Mouse (Mus musculus): Measurements from ENCODE around the gene Zfp661. TPM values are rescaled to one million over a fixed set of nuclear protein-coding genes. Genes with fewer than 3 reads are reported as not detected.

Zfp661 gene
- polyA plus RNA-seq, 1 experiment from 2014 or later = 10.2 TPM

DNA sequence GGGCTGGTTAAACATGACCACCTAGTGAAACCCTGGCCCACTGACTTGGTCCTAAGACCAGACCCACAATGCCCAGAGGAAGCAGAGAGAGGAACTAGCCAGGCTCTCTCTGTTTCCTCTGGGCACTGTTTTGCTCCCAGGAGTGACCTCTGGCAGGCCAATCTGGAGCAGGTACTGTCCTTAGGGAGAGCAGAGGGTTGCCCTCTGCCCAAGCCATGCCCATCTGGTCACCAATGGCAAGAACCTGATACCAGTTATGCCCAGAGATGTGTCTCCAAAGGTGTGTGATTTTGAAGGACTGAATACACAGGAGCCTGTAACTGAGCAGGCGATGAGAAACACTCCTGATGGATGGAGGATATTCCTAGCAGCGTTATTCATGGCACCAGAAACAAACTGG lies 45.2 kb downstream of the Zfp661 start:
- H3K9ac ChIP-seq (replicated peaks; ENCODE audit: low read length) = no peak overlapping the region
- no peak overlapping the region for H3K4me3 ChIP-seq (replicated peaks; ENCODE audit: low read depth, low read length)
- H3K36me3 ChIP-seq (ENCODE audit: control insufficient read depth, insufficient read depth, low read length) = no peaks in the 10 kb centered on the region
- DNase-seq (no peak), ATAC-seq (ENCODE audit: low FRiP score, low TSS enrichment) (no peak)
- H3K9me3 ChIP-seq (ENCODE audit: control insufficient read depth, low read length) = no peaks in the 10 kb centered on the region
- H3K4me1 ChIP-seq (ENCODE audit: control insufficient read depth, insufficient read depth, low read length) = 0 out of 2 replicates have a peak, but pooled peaks cover 3% of the 10 kb centered on the region
- peaks cover 31% of the 10 kb centered on the region for H3K27me3 ChIP-seq (ENCODE audit: control insufficient read depth, insufficient read depth, low read length)
- H3K4me2 ChIP-seq (ENCODE audit: low read length) = no peak overlapping the region
- H3K27ac ChIP-seq (replicated peaks; ENCODE audit: low read depth, low read length) = no peak overlapping the region
- WGBS = 88% methylated on average over 2 of the region's 2 CpGs

DNA sequence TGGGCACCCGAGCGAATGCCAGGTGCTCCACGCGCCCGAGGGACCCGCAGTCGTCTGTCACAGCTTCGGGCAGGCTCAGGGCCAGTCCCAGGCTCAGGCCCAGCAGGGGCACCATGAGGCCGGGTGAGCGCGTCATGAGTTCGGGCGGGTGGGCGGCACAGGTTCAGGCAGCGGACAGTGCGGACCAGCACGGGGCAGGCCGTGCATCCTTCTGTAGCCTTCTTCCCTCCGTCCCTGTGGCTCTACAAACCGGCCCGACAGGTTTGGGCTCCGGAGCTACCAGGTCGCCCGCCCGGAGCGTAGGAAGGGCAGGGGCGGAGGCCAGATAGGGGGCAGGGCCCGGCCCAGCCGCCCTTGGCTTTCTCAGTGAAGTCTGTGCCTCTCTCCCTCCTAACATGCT lies 45.7 kb downstream of the Zfp661 start, which contains the start of gene Prom2:
Gene Prom2, minus strand, starts transcription at position 283 of the 400 bp plus-strand sequence.
- Histone ChIP-seq H3K9me3 (ENCODE audit: control insufficient read depth, low read length) (no peaks in the 10 kb centered on the region), H3K27me3 (ENCODE audit: control insufficient read depth, insufficient read depth, low read length) (peaks cover 31% of the 10 kb centered on the region), H3K4me2 (ENCODE audit: low read length) (0 out of 2 replicates have a peak within 1 kb of the TSS, but pooled peaks have one; percentile 19), H3K27ac (replicated peaks; ENCODE audit: low read depth, low read length) (no peak within 1 kb of the TSS), H3K36me3 (ENCODE audit: control insufficient read depth, insufficient read depth, low read length) (no peaks in the 10 kb centered on the region), H3K4me1 (ENCODE audit: control insufficient read depth, insufficient read depth, low read length) (0 out of 2 replicates have a peak, but pooled peaks cover 3% of the 10 kb centered on the region), H3K4me3 (replicated peaks; ENCODE audit: low read depth, low read length) (no peak within 1 kb of the TSS), H3K9ac (replicated peaks; ENCODE audit: low read length) (no peak within 1 kb of the TSS; the same call in 1 of the 2 replicates)
- 5% methylated on average over 29 of the region's 29 CpGs for WGBS
- ATAC-seq (ENCODE audit: low FRiP score, low TSS enrichment) (no peak), DNase-seq (no peak)

DNA sequence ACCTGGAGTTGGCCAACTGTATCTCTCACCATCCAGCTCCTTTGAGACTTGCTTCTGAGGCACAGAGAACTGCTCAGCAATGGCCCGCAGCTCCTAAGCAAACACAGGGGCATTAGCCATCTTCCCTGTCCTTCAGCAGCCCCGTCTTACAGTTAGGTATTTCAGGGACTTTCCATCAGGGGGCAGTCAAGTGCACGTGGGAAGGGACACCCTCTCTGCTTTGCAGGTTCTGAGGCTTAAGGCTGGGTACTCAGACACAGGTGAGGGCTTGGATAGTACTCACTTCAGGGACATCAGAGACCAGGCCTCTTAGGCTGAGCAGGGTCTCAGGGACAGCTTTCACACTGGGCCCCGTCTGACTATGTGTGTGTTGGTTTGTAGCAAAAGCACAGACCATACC lies 47.4 kb downstream of the Zfp661 start:
- Histone ChIP-seq H3K27ac (replicated peaks; ENCODE audit: low read depth, low read length) (no peak overlapping the region), H3K9me3 (ENCODE audit: control insufficient read depth, low read length) (no peaks in the 10 kb centered on the region), H3K4me1 (ENCODE audit: control insufficient read depth, insufficient read depth, low read length) (0 out of 2 replicates have a peak, but pooled peaks cover 3% of the 10 kb centered on the region), H3K9ac (replicated peaks; ENCODE audit: low read length) (no peak overlapping the region), H3K4me2 (ENCODE audit: low read length) (no peak overlapping the region), H3K4me3 (replicated peaks; ENCODE audit: low read depth, low read length) (no peak overlapping the region), H3K27me3 (ENCODE audit: control insufficient read depth, insufficient read depth, low read length) (peaks cover 31% of the 10 kb centered on the region), H3K36me3 (ENCODE audit: control insufficient read depth, insufficient read depth, low read length) (no peaks in the 10 kb centered on the region)
- peak; percentile 39 for DNase-seq
- no peak for ATAC-seq (ENCODE audit: low FRiP score, low TSS enrichment)
- 29% methylated on average over 4 of the region's 4 CpGs for WGBS

DNA sequence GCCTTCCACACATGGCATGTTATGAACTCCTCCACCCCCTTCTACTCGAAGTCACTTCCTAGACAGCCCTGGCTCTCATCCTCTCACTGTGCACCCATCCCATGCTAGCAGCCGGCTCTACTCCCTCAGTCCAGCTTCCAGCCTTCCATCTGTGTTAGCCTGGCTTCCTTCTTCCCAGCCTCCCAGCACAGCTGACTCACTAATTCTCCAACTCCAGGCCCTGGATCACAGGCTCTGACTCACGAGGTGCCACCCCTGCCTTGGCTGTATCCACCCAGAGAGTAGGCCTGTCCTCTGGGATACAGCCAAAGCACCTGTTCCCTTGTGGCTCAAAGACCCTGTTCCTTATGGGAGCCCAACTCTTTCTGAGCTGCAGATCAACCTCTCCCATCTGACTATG lies 49.3 kb downstream of the Zfp661 start:
- no peak for DNase-seq
- H3K9ac ChIP-seq (replicated peaks; ENCODE audit: low read length) = no peak overlapping the region
- 70% methylated on average over 3 of the region's 3 CpGs for WGBS
- ATAC-seq (ENCODE audit: low FRiP score, low TSS enrichment) = no peak
- H3K4me2 ChIP-seq (ENCODE audit: low read length) = no peak overlapping the region
- no peak overlapping the region for H3K4me3 ChIP-seq (replicated peaks; ENCODE audit: low read depth, low read length)
- peaks cover 28% of the 10 kb centered on the region for H3K27me3 ChIP-seq (ENCODE audit: control insufficient read depth, insufficient read depth, low read length)
- 0 out of 2 replicates have a peak, but pooled peaks cover 3% of the 10 kb centered on the region for H3K4me1 ChIP-seq (ENCODE audit: control insufficient read depth, insufficient read depth, low read length)
- no peaks in the 10 kb centered on the region for H3K9me3 ChIP-seq (ENCODE audit: control insufficient read depth, low read length)
- no peak overlapping the region for H3K27ac ChIP-seq (replicated peaks; ENCODE audit: low read depth, low read length)
- no peaks in the 10 kb centered on the region for H3K36me3 ChIP-seq (ENCODE audit: control insufficient read depth, insufficient read depth, low read length)

DNA sequence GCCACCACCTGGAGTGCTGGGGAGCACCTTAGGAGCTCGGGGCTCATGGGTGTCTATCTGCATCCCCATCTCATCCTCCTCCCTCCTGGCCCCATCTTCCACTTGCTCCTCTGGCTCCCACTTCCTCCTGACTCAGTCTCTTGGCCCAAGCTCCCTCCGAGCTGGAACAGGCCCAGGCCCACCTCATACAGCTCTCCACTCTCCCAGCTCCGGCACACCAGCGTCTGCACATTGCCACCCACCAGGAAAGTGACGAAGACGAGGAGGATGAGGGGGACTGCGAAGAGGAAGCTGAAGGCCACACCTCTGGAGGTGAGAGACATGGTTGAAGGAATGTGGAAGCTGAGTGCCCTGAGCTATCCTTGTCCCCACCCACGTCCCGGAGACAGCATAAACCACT lies 51.5 kb downstream of the Zfp661 start:
- ATAC-seq (ENCODE audit: low FRiP score, low TSS enrichment) = no peak
- Histone ChIP-seq H3K4me2 (ENCODE audit: low read length) (no peak overlapping the region), H3K36me3 (ENCODE audit: control insufficient read depth, insufficient read depth, low read length) (no peaks in the 10 kb centered on the region), H3K9me3 (ENCODE audit: control insufficient read depth, low read length) (no peaks in the 10 kb centered on the region), H3K4me1 (ENCODE audit: control insufficient read depth, insufficient read depth, low read length) (no peaks in the 10 kb centered on the region), H3K27ac (replicated peaks; ENCODE audit: low read depth, low read length) (no peak overlapping the region), H3K9ac (replicated peaks; ENCODE audit: low read length) (no peak overlapping the region), H3K27me3 (ENCODE audit: control insufficient read depth, insufficient read depth, low read length) (peaks cover 8% of the 10 kb centered on the region), H3K4me3 (replicated peaks; ENCODE audit: low read depth, low read length) (no peak overlapping the region)
- no peak for DNase-seq
- WGBS = 83% methylated on average over 9 of the region's 9 CpGs

DNA sequence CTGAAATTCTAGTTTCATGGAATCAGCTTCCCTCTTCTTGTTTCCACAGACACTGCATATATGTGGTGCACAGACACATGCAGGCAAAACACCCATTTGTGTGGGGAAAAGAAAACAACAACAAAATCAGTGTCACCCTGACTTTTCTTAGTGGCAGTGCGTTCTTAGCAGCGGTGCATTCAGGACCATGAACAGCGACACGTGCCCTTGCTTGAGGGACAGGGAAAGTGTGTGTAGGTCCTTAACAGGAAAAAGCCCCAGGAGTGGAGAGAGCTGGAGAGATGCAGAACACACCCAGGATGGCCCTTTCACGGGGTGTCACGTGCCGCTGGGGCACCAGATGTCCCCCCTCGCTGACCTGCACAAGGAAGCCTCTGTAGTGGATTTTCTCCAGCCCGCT lies 54.5 kb downstream of the Zfp661 start:
- peak; percentile 28 for DNase-seq
- Histone ChIP-seq H3K4me1 (ENCODE audit: control insufficient read depth, insufficient read depth, low read length) (no peaks in the 10 kb centered on the region), H3K9ac (replicated peaks; ENCODE audit: low read length) (no peak overlapping the region), H3K9me3 (ENCODE audit: control insufficient read depth, low read length) (no peaks in the 10 kb centered on the region), H3K4me2 (ENCODE audit: low read length) (no peak overlapping the region), H3K27me3 (ENCODE audit: control insufficient read depth, insufficient read depth, low read length) (no peaks in the 10 kb centered on the region), H3K27ac (replicated peaks; ENCODE audit: low read depth, low read length) (no peak overlapping the region), H3K36me3 (ENCODE audit: control insufficient read depth, insufficient read depth, low read length) (no peaks in the 10 kb centered on the region), H3K4me3 (replicated peaks; ENCODE audit: low read depth, low read length) (no peak overlapping the region)
- no peak for ATAC-seq (ENCODE audit: low FRiP score, low TSS enrichment)
- 13% methylated on average over 9 of the region's 9 CpGs for WGBS

DNA sequence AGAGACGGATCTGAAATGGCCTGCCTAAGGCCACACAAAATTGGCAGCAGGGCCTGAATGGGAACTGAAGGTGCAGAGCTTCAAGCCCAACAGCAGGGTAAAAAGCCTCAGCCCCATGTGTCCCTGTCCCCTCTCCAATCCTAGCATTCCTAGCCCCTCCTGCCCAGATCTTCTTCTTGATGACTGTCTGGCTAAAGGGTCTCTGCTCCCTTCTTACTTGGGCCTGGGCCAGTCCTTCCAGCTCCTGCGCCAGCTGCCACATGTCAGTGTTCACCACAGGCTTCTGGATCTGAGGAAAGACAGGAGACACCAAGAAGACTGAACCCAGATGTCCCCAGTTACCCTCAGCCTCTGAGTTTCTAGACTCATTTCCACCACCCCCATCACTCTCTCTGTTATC lies 55.3 kb downstream of the Zfp661 start:
- Histone ChIP-seq H3K4me2 (ENCODE audit: low read length) (no peak overlapping the region), H3K9me3 (ENCODE audit: control insufficient read depth, low read length) (no peaks in the 10 kb centered on the region), H3K27me3 (ENCODE audit: control insufficient read depth, insufficient read depth, low read length) (no peaks in the 10 kb centered on the region), H3K36me3 (ENCODE audit: control insufficient read depth, insufficient read depth, low read length) (no peaks in the 10 kb centered on the region), H3K27ac (replicated peaks; ENCODE audit: low read depth, low read length) (no peak overlapping the region), H3K4me1 (ENCODE audit: control insufficient read depth, insufficient read depth, low read length) (no peaks in the 10 kb centered on the region), H3K9ac (replicated peaks; ENCODE audit: low read length) (no peak overlapping the region), H3K4me3 (replicated peaks; ENCODE audit: low read depth, low read length) (no peak overlapping the region)
- ATAC-seq (ENCODE audit: low FRiP score, low TSS enrichment) (no peak), DNase-seq (no peak)
- 82% methylated on average over 2 of the region's 2 CpGs for whole genome bisulfite sequencing

DNA sequence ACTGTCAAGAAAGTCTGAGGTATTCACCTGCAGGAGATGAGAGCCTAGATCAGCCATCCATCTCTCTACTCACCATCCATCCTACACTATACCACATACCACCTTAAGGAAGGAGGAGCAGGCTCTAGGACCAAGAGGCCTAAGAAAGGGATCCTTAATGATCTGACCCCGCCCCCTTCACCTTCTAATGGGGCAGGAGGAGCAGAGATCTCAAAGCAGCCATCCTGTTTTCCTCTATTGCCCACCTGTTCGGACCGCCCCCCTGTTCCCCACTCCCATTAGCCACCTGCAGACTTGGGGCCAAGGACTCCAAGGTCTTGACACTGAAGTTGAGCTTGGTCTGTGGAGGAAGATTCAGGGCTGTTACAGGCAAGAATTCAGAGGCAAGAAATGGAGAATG lies 56.5 kb downstream of the Zfp661 start:
- DNase-seq = no peak

DNA sequence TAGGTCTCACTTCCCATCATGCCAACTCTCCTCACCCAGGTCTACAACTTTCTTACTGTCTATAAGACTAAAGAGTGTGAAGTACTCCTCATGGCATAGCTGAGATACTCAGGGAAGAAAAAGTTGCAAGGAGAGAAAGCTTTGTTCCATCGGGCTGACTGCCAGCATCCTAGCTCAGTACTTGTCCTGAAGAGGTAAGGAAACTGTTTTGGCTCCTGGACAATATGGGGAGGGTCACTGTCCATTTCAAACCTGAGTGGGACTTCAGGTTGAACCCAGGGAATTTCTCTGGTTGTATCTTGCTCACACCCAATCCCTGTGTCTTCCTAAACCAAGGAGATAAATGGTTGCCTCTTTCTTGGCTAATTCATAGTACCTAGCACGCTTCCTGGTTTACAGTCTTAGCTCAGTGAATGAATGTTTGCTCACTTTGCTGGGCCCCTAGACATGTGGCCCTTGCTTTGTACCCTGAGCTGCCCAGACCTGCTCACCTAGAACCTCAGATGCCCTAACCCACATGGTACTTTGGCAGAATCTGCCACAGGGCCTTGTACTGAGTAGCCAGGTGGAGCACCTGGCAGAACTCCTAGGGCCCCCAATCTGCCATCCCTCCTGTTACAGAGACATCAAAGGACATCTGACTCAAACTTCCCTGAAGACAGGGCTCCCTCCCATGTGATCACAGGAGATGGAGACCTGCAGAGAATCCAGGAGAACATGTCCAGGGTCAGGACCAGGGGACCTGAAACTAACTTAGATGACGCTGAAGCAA lies 61.7 kb downstream of the Zfp661 start:
- Histone ChIP-seq H3K9ac (replicated peaks; ENCODE audit: low read length) (no peak overlapping the region), H3K4me2 (ENCODE audit: low read length) (no peak overlapping the region), H3K9me3 (ENCODE audit: control insufficient read depth, low read length) (no peaks in the 10 kb centered on the region), H3K27me3 (ENCODE audit: control insufficient read depth, insufficient read depth, low read length) (no peaks in the 10 kb centered on the region), H3K27ac (replicated peaks; ENCODE audit: low read depth, low read length) (no peak overlapping the region), H3K4me1 (ENCODE audit: control insufficient read depth, insufficient read depth, low read length) (peaks cover 19% of the 10 kb centered on the region), H3K36me3 (ENCODE audit: control insufficient read depth, insufficient read depth, low read length) (no peaks in the 10 kb centered on the region), H3K4me3 (replicated peaks; ENCODE audit: low read depth, low read length) (no peak overlapping the region)
- ATAC-seq (ENCODE audit: low FRiP score, low TSS enrichment) = no peak
- DNase-seq = no peak
- WGBS = 84% methylated on average over 3 of the region's 3 CpGs

More for the DNA sequence above, 56.5 kb downstream of the Zfp661 start:
- H3K4me3 ChIP-seq (replicated peaks; ENCODE audit: low read depth, low read length) = no peak overlapping the region
- no peak overlapping the region for H3K9ac ChIP-seq (replicated peaks; ENCODE audit: low read length)
- H3K27me3 ChIP-seq (ENCODE audit: control insufficient read depth, insufficient read depth, low read length) = no peaks in the 10 kb centered on the region
- H3K36me3 ChIP-seq (ENCODE audit: control insufficient read depth, insufficient read depth, low read length) = no peaks in the 10 kb centered on the region
- H3K27ac ChIP-seq (replicated peaks; ENCODE audit: low read depth, low read length) = no peak overlapping the region
- no peaks in the 10 kb centered on the region for H3K9me3 ChIP-seq (ENCODE audit: control insufficient read depth, low read length)
- H3K4me2 ChIP-seq (ENCODE audit: low read length) = no peak overlapping the region
- ATAC-seq (ENCODE audit: low FRiP score, low TSS enrichment) = no peak
- H3K4me1 ChIP-seq (ENCODE audit: control insufficient read depth, insufficient read depth, low read length) = no peaks in the 10 kb centered on the region
- WGBS = 76% methylated on average over 3 of the region's 3 CpGs

All from midbrain, embryonic 14.5 days (tissue).